Mouse (Mus musculus) megakaryocyte, embryonic 14.5 days (primary cell): ENCODE results near the gene Ass1.

Experiments
- FLI1 ChIP-seq: IDR thresholded peaks from 2 replicates; pipeline ENCODE4 v1.6.1; 2012; ENCODE audit warnings: low read length, inconsistent platforms, mixed read lengths
- GATA1 ChIP-seq: IDR thresholded peaks from 3 replicates; pipeline ENCODE4 v1.6.1; 2012; ENCODE audit warnings: mixed read lengths, low read length, inconsistent platforms, borderline replicate concordance

- TF ChIP-seq GATA1 (no peak), FLI1 (no peak)
Observed at GRCm38 (mm10) chr2:31460025-31460571, 9.9 kb upstream of the Ass1 start.
